Mouse (Mus musculus) natural killer cell, adult 2 months (primary cell): Measurements from ENCODE around the gene Cryge.

Source experiments
- DNase-seq, 2 experiments: peaks; one replicate each; pipeline ENCODE4 v3.0.0; 2022; ENCODE audit warnings: low spot score in 2 of 2

The Cryge gene

GRCm38 (mm10) chr1:65012726-65013125 lies 38.2 kb downstream of the Cryge start:
- no peak for DNase-seq

GRCm38 (mm10) chr1:65010153-65010552 lies 40.8 kb downstream of the Cryge start:
- DNase-seq = peak; percentile 51 to 65

GRCm38 (mm10) chr1:65005575-65005974 lies 45.4 kb downstream of the Cryge start:
- DNase-seq = no peak

GRCm38 (mm10) chr1:65004526-65004925 lies 46.4 kb downstream of the Cryge start:
- no peak for DNase-seq
